Mouse (Mus musculus) kidney, adult 9 months (tissue): ENCODE data around the gene Vmn2r22.
"Not testable (repeated sequence)": the region's sequence is repeated elsewhere in the genome, so short reads cannot be mapped to it uniquely, and the experiment has no call there.

Source experiments
- DNase-seq: peaks from one replicate; pipeline ENCODE4 v3.0.0; 2022

Vmn2r22 gene

GRCm38 (mm10) chr6:123650625-123651024 is at the start of gene Vmn2r22:
Gene Vmn2r22, minus strand, starts transcription at chr6:123650725.
- DNase-seq = not testable (repeated sequence)

- no peak for DNase-seq
Measured at GRCm38 (mm10) chr6:123697213-123697612, 46.7 kb upstream of the Vmn2r22 start.

GRCm38 (mm10) chr6:123696639-123697038 is 46.1 kb upstream of the Vmn2r22 start:
- DNase-seq = not testable (repeated sequence)

GRCm38 (mm10) chr6:123657040-123657439 is 6.5 kb upstream of the Vmn2r22 start:
- DNase-seq = peak; percentile 34

- DNase-seq = not testable (repeated sequence)
Measured at GRCm38 (mm10) chr6:123639394-123639793, 11.1 kb downstream of the Vmn2r22 start.

GRCm38 (mm10) chr6:123623784-123624183 is 26.7 kb downstream of the Vmn2r22 start:
- not testable (repeated sequence) for DNase-seq

- DNase-seq = not testable (repeated sequence)
Measured at GRCm38 (mm10) chr6:123588368-123588767, 62.2 kb downstream of the Vmn2r22 start.

- not testable (repeated sequence) for DNase-seq
Measured at GRCm38 (mm10) chr6:123587796-123588328, 62.7 kb downstream of the Vmn2r22 start.

- not testable (repeated sequence) for DNase-seq
Measured at GRCm38 (mm10) chr6:123583988-123584387, 66.5 kb downstream of the Vmn2r22 start.

- DNase-seq = not testable (repeated sequence)
Measured at GRCm38 (mm10) chr6:123574698-123575097, 75.8 kb downstream of the Vmn2r22 start.
